Mouse (Mus musculus) ES-Bruce4 (cell line): Measurements from ENCODE around the gene Rdm1.

Source experiments
- CTCF ChIP-seq: IDR thresholded peaks from one replicate; pipeline ENCODE4 v1.8.1; 2011; ENCODE audit warnings: low read depth, low read length
- EP300 ChIP-seq: IDR thresholded peaks from 2 replicates; pipeline ENCODE4 v1.6.1; 2011; ENCODE audit warnings: low read depth, low read length; ENCODE audit not compliant: insufficient read depth
- POLR2A ChIP-seq: IDR thresholded peaks from one replicate; pipeline ENCODE4 v1.8.1; 2011; ENCODE audit warnings: low read length; ENCODE audit not compliant: insufficient read depth

GRCm38 (mm10) chr11:101626995-101627856, at the start of gene Rdm1:
- TF ChIP-seq CTCF (no peak), POLR2A (peak; percentile 100), EP300 (0 out of 2 replicates have a peak, but pooled peaks have one; percentile 53)
